Comparison of ENCODE assay signal across 11 mouse cellular contexts in genomic region chr17:65642578-65642991, GRCm38 (mm10). TPM values are rescaled to one million over a fixed set of nuclear protein-coding genes. Genes with fewer than 3 reads are reported as not detected.
DNase-seq lines count a peak whose midpoint lies in the region; ATAC-seq and TF ChIP-seq lines count a peak whose summit lies in the region.
"Had no signal": no experiment of that assay in that cellular context is flagged by ENCODE, and none has a peak within 500 bp of the region (broad histone marks: within the 10 kb centered on the region; RNA-seq: fewer than 3 reads in every experiment).

No protein-coding gene starts in this region.

- H3K9me3 ChIP-seq in kidney, postnatal 0 days (replicated peaks; ENCODE audit: low read length) = no peaks in the 10 kb centered on the region
- no peaks in the 10 kb centered on the region for H3K9me3 ChIP-seq in hindbrain, embryonic 10.5 days
- H3K9me3 ChIP-seq in neural tube, embryonic 12.5 days = no peaks in the 10 kb centered on the region
- H3K9me3 ChIP-seq: G1E; liver, embryonic 13.5 days had no signal

- no peaks in the 10 kb centered on the region for H3K36me3 ChIP-seq in kidney, postnatal 0 days (ENCODE audit: insufficient read depth, low read length)
- H3K36me3 ChIP-seq in hindbrain, embryonic 10.5 days = no peaks in the 10 kb centered on the region
- H3K36me3 ChIP-seq in neural tube, embryonic 12.5 days = no peaks in the 10 kb centered on the region
- H3K36me3 ChIP-seq: G1E; liver, embryonic 13.5 days had no signal

- H3K27ac ChIP-seq in kidney, postnatal 0 days = no peak overlapping the region
- peak overlapping the region; percentile 85 for H3K27ac ChIP-seq in cortical plate, adult 2 months (ENCODE audit: insufficient read depth, low read length)
- H3K27ac ChIP-seq in hindbrain, embryonic 10.5 days = peak overlapping the region; percentile 62
- H3K27ac ChIP-seq in neural tube, embryonic 12.5 days = no peak overlapping the region
- H3K27ac ChIP-seq: liver, embryonic 13.5 days had no signal

- no peak overlapping the region for H3K9ac ChIP-seq in kidney, postnatal 0 days (ENCODE audit: low read depth, low read length)
- no peak overlapping the region for H3K9ac ChIP-seq in neural tube, embryonic 12.5 days
- H3K9ac ChIP-seq: liver, embryonic 13.5 days had no signal

- H3K4me1 ChIP-seq in kidney, postnatal 0 days (replicated peaks; ENCODE audit: insufficient read depth, low read length) = 0 out of 2 replicates have a peak, but pooled peaks cover 6% of the 10 kb centered on the region
- H3K4me1 ChIP-seq in cortical plate, adult 2 months (ENCODE audit: control insufficient read depth, insufficient read depth, low read length) = peaks cover 4% of the 10 kb centered on the region; the same call in 1 of the 2 replicates
- peaks cover 14% of the 10 kb centered on the region for H3K4me1 ChIP-seq in hindbrain, embryonic 10.5 days (replicated peaks)
- peaks cover 11% of the 10 kb centered on the region for H3K4me1 ChIP-seq in neural tube, embryonic 12.5 days
- H3K4me1 ChIP-seq: liver, embryonic 13.5 days had no signal

- no peak overlapping the region for H3K4me3 ChIP-seq in kidney, postnatal 0 days (replicated peaks; ENCODE audit: low read depth, low read length)
- H3K4me3 ChIP-seq in cortical plate, adult 2 months (ENCODE audit: insufficient read depth, low read length) = no peak overlapping the region
- H3K4me3 ChIP-seq in hindbrain, embryonic 10.5 days = no peak overlapping the region
- no peak overlapping the region for H3K4me3 ChIP-seq in neural tube, embryonic 12.5 days
- H3K4me3 ChIP-seq: liver, embryonic 13.5 days had no signal

- peak; percentile 57; the same call in 1 of the 2 replicates for ATAC-seq in kidney, postnatal 0 days (replicated peaks; ENCODE audit: low FRiP score, low read depth)
- ATAC-seq in neural tube, embryonic 12.5 days (ENCODE audit: low FRiP score, low read depth) = 0 out of 2 replicates have a peak, but pooled peaks have one; percentile 41

- WGBS in kidney, postnatal 0 days = 50% methylated on average over 5 of the region's 5 CpGs
- WGBS in hindbrain, embryonic 10.5 days = 39% methylated on average over 5 of the region's 5 CpGs
- WGBS in neural tube, embryonic 12.5 days = 30% methylated on average over 5 of the region's 5 CpGs

- TF ChIP-seq POLR2A in cortical plate, adult 2 months (IDR thresholded peaks at IDR 0.05; ENCODE audit: extremely low read depth, insufficient read depth, low read length) = no peak

- H3K27me3 ChIP-seq in kidney, postnatal 0 days (ENCODE audit: insufficient read depth, low read length) = no peaks in the 10 kb centered on the region
- no peaks in the 10 kb centered on the region for H3K27me3 ChIP-seq in hindbrain, embryonic 10.5 days (ENCODE audit: insufficient read depth, poor library complexity, severe bottlenecking)
- no peaks in the 10 kb centered on the region for H3K27me3 ChIP-seq in neural tube, embryonic 12.5 days (replicated peaks)
- H3K27me3 ChIP-seq: liver, embryonic 13.5 days had no signal

- H3K4me2 ChIP-seq in kidney, postnatal 0 days (ENCODE audit: low read length) = no peak overlapping the region
- H3K4me2 ChIP-seq in neural tube, embryonic 12.5 days (replicated peaks) = no peak overlapping the region
- H3K4me2 ChIP-seq: liver, embryonic 13.5 days had no signal

- DNase-seq in kidney, postnatal 0 days (ENCODE audit: low spot score) = no peak
- DNase-seq in kidney, adult 9 months = no peak
- DNase-seq in hindbrain, embryonic 10.5 days (ENCODE audit: low spot score) = peak; percentile 20
- DNase-seq in left cerebral cortex, adult 11 months (ENCODE audit: low spot score) = no peak
- no peak for DNase-seq in layer of hippocampus, adult 11-12 months (ENCODE audit: low spot score)
- DNase-seq in right cerebral cortex, postnatal 4 days = no peak
- DNase-seq: liver, embryonic 13.5 days had no signal

- TF ChIP-seq CTCF in kidney, postnatal 0 days (IDR thresholded peaks at IDR 0.05; ENCODE audit: low read depth) = no peak
- no peak for TF ChIP-seq CTCF in cortical plate, adult 2 months (IDR thresholded peaks at IDR 0.05; ENCODE audit: extremely low read depth, insufficient read depth, low read length)

RNA-seq across cellular contexts. Expression of gene Txndc2, which starts 0.6 kb away (rescaled TPM):
- not detected in 2 replicates for polyA plus RNA-seq in kidney, postnatal 0 days (2015; fragmentation: Nextera tagmentation; extraction: Ambion mirVana)
- polyA plus RNA-seq in cortical plate, adult 2 months (2012; rRNA removed) = 0.15 TPM in 1 of 2 replicates, not detected in the other
- 0.09 and 0.17 TPM in 2 replicates for polyA plus RNA-seq in hindbrain, embryonic 10.5 days (2016; fragmentation: Nextera tagmentation; extraction: Ambion mirVana)
- polyA plus RNA-seq in neural tube, embryonic 12.5 days (2016; fragmentation: Nextera tagmentation; extraction: Ambion mirVana) = 0.10 and 0.30 TPM in 2 replicates
- polyA plus RNA-seq: G1E; liver, embryonic 13.5 days; small intestine, adult 2 months had no signal

RNA-seq across cellular contexts. Expression of gene Vapa, which starts 29.2 kb away (rescaled TPM):
- polyA plus RNA-seq in kidney, postnatal 0 days (2015; fragmentation: Nextera tagmentation; extraction: Ambion mirVana) = 209 and 218 TPM in 2 replicates
- polyA plus RNA-seq in cortical plate, adult 2 months (2012; rRNA removed) = 84.1 and 87.5 TPM in 2 replicates
- polyA plus RNA-seq in hindbrain, embryonic 10.5 days (2016; fragmentation: Nextera tagmentation; extraction: Ambion mirVana) = 184 and 190 TPM in 2 replicates
- polyA plus RNA-seq in neural tube, embryonic 12.5 days (2016; fragmentation: Nextera tagmentation; extraction: Ambion mirVana) = 285 and 302 TPM in 2 replicates

Comparison
In these comparisons a context has a peak if more than half of its experiments do, and no peak if none do; other contexts are left out.
1. H3K27ac ChIP-seq: peak in cortical plate, adult 2 months (single experiment) and hindbrain, embryonic 10.5 days (single experiment); none in kidney, postnatal 0 days (single experiment) and neural tube, embryonic 12.5 days (single experiment).